Mouse (Mus musculus) ES-E14 (cell line): ENCODE data around the gene Vwc2l. TPM values are rescaled to one million over a fixed set of nuclear protein-coding genes. Genes with fewer than 3 reads are reported as not detected.

Experiments used
- DNase-seq: peaks from one replicate; pipeline ENCODE4 v3.0.0-alpha.2; 2013; ENCODE audit warnings: low read depth, low spot score
- H3K27ac ChIP-seq: 2 replicates; pipeline ENCODE4 v1.5.1; 2012; ENCODE audit warnings: low read depth, mild to moderate bottlenecking, low read length, moderate library complexity, mixed read lengths; ENCODE audit not compliant: poor library complexity, insufficient read depth, severe bottlenecking
- H3K36me3 ChIP-seq: 2 replicates; pipeline ENCODE4 v1.6.1; 2012; ENCODE audit warnings: mild to moderate bottlenecking, low read length, moderate library complexity, mixed read lengths; ENCODE audit not compliant: control insufficient read depth, poor library complexity, insufficient read depth, severe bottlenecking
- H3K4me1 ChIP-seq, 2 experiments: fragments of 150-350 bp in 1 of 2; sonication (generic) in 1 of 2; 2 replicates each; pipeline ENCODE4 v1.6.1; 2012; ENCODE audit warnings: low read length in 2 of 2, mild to moderate bottlenecking in 1 of 2, mixed read lengths in 1 of 2; ENCODE audit not compliant: control insufficient read depth in 2 of 2, insufficient read depth in 2 of 2, poor library complexity in 1 of 2
- H3K4me3 ChIP-seq, 2 experiments: fragments of 150-350 bp in 1 of 2; sonication (generic) in 1 of 2; 2 replicates each; pipeline ENCODE4 v1.5.1; 2012; ENCODE audit warnings: low read length in 2 of 2, low read depth in 1 of 2, mild to moderate bottlenecking in 1 of 2, mixed read lengths in 1 of 2; ENCODE audit not compliant: insufficient read depth in 1 of 2, poor library complexity in 1 of 2, severe bottlenecking in 1 of 2
- H3K9ac ChIP-seq: 2 replicates; pipeline ENCODE4 v1.6.1; 2012; ENCODE audit warnings: low read depth, mild to moderate bottlenecking, low read length, mixed read lengths; ENCODE audit not compliant: poor library complexity, insufficient read depth, severe bottlenecking
- H3K9me3 ChIP-seq: fragments of 150-350 bp; sonication (generic); 2 replicates; pipeline ENCODE4 v1.6.1; 2012; ENCODE audit warnings: low read depth, mild to moderate bottlenecking, low read length; ENCODE audit not compliant: control insufficient read depth, insufficient read depth
- CHD2 ChIP-seq: IDR thresholded peaks from 2 replicates; pipeline ENCODE4 v1.6.1; 2014; ENCODE audit warnings: mild to moderate bottlenecking, low read depth, low read length, inconsistent platforms
- HCFC1 ChIP-seq: IDR thresholded peaks from 2 replicates; pipeline ENCODE4 v1.6.1; 2012; ENCODE audit warnings: low read length, inconsistent platforms, borderline replicate concordance; ENCODE audit not compliant: insufficient read depth
- MAFK ChIP-seq: IDR thresholded peaks from 2 replicates; pipeline ENCODE4 v1.6.1; 2014; ENCODE audit warnings: mild to moderate bottlenecking, low read depth, low read length, inconsistent platforms; ENCODE audit not compliant: insufficient read depth
- ZC3H11A ChIP-seq: IDR thresholded peaks from 2 replicates; pipeline ENCODE4 v1.6.1; 2012; ENCODE audit warnings: low read depth, mild to moderate bottlenecking, inconsistent platforms, low read length, borderline replicate concordance
- ZNF384 ChIP-seq: IDR thresholded peaks from 2 replicates; pipeline ENCODE4 v1.6.1; 2012; ENCODE audit warnings: low read depth, low read length, inconsistent platforms
- in situ Hi-C, 2 experiments: fragments of 600-800 bp; cut with MboI; formaldehyde crosslinking; loops; one replicate each; pipeline ENCODE4 v1.15.1; 2025; ENCODE audit warnings: low sequenced_read_pairs in 2 of 2, inconsistent platforms in 1 of 2; ENCODE audit not compliant: unreplicated experiment in 2 of 2
- total RNA-seq: library from RNA; depleted of rRNA; stranded (reverse); fragments of 300-350 nt; gene quantifications from 2 replicates; pipeline ENCODE4 v1.2.3, GENCODE M21; 2012

The Vwc2l gene
- total RNA-seq, 1 experiment: not detected

DNA sequence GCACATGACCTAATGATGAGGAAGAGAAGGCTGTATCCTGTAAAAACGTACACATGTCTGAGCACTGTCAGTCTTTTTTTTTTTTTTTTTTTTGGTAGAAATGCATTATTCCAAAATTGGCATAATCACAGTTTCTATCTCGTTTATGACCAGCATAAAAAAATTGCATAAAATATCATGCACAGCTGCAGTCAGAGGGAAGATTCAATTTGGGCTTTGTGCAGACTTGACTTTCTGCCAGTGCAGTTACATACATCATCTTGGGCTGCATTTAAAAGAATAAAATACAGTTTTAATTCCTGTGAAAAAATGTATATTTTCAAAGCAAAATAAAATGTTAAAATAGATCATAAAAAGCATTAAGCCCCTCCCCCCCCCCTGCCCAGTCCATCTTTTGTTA lies 97.6 kb downstream of the Vwc2l start:
- in situ Hi-C loops: no loop called here
- H3K9me3 ChIP-seq: no peaks in the 10 kb centered on the region
- H3K27ac ChIP-seq: no peak overlapping the region
- no peak for TF ChIP-seq CHD2
- no peak for TF ChIP-seq MAFK
- no peak for TF ChIP-seq ZC3H11A
- TF ChIP-seq HCFC1: no peak
- no peak for DNase-seq
- H3K9ac ChIP-seq: no peak overlapping the region
- H3K4me1 ChIP-seq: no peaks in the 10 kb centered on the region
- H3K36me3 ChIP-seq: no peaks in the 10 kb centered on the region
- H3K4me3 ChIP-seq: no peak overlapping the region

- no peak overlapping the region for H3K9ac ChIP-seq
- H3K27ac ChIP-seq: no peak overlapping the region
- no peak for DNase-seq
- no peak overlapping the region for H3K4me3 ChIP-seq
- in situ Hi-C loops: no loop called here
- TF ChIP-seq ZNF384 (no peak), MAFK (no peak), ZC3H11A (no peak), CHD2 (no peak), HCFC1 (no peak)
- H3K36me3 ChIP-seq: no peaks in the 10 kb centered on the region
- H3K4me1 ChIP-seq: no peaks in the 10 kb centered on the region
- no peaks in the 10 kb centered on the region for H3K9me3 ChIP-seq
Measured at GRCm38 (mm10) chr1:70833262-70833661, 107.7 kb downstream of the Vwc2l start.

- H3K36me3 ChIP-seq: no peaks in the 10 kb centered on the region
- no peak overlapping the region for H3K9ac ChIP-seq
- H3K9me3 ChIP-seq: no peaks in the 10 kb centered on the region
- H3K27ac ChIP-seq: no peak overlapping the region
- TF ChIP-seq ZNF384 (no peak), ZC3H11A (no peak), MAFK (no peak), HCFC1 (no peak), CHD2 (no peak)
- DNase-seq: no peak
- no peak overlapping the region for H3K4me3 ChIP-seq
- H3K4me1 ChIP-seq: no peaks in the 10 kb centered on the region
- in situ Hi-C loops: no loop called here
Measured at GRCm38 (mm10) chr1:70842222-70842621, 116.7 kb downstream of the Vwc2l start.

DNA sequence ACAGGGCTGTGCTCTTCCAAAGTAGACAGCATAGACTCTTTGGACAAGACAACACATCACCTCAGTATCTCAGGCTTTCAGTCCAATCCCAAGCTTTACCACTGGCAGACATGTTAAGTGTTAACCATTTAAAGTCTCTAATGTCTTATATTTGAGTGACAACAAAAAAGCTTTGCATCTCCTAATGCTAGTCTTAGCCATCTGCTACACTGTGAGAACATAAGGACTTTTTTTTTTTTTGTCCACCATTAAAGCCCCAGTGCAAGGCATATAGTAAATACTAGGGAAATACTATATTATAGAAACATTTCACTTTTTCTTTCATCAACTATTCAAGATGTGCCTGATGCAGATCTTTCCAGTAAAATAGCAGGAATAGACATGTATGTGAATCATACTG lies 119.8 kb downstream of the Vwc2l start:
- no peak for DNase-seq
- Histone ChIP-seq H3K36me3 (no peaks in the 10 kb centered on the region), H3K9ac (no peak overlapping the region), H3K4me1 (no peaks in the 10 kb centered on the region), H3K4me3 (no peak overlapping the region), H3K27ac (no peak overlapping the region), H3K9me3 (no peaks in the 10 kb centered on the region)
- TF ChIP-seq ZC3H11A (no peak), HCFC1 (no peak), MAFK (no peak), ZNF384 (no peak), CHD2 (no peak)
- in situ Hi-C loops: no loop called here

DNA sequence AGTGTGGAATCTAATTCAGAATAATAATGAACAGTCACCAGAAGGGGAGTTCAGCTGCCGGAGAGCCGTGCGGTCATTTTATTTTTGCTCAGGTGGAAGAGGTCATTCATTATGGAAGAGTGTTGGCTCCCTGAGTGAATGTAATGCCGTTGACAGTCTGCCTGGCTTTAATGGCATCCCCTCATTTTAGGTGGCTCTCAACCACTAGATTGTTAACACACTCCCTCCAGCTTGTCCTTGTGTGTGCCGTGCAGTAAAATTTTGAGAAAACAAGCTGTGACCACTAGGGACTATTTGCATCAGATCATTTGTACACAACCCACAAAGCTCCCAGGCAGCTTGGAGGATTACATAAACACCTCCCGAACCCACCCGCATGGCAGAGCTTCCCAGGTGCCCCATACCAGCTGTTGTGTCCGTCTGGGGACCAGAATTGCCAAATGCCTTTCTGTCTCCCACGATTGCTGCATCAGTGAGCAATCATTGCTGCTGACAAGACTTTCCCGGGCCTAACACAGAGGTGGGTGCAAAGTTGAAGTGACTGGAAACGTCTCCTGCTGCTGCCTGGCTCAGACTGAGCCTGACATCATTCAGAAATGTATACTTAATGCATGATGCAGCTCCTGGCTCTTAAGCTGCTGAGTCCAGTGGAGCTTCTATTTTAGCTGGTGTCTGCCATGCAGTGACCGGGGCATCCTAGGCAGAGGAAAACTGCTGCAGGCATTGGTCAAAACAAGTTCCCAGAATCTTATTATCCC lies 126.3 kb downstream of the Vwc2l start:
- in situ Hi-C loops: no loop called here
- no peak overlapping the region for H3K4me3 ChIP-seq
- no peak for TF ChIP-seq ZNF384
- TF ChIP-seq CHD2: no peak
- TF ChIP-seq ZC3H11A: no peak
- TF ChIP-seq HCFC1: no peak
- TF ChIP-seq MAFK: no peak
- no peak for DNase-seq
- no peaks in the 10 kb centered on the region for H3K9me3 ChIP-seq
- no peaks in the 10 kb centered on the region for H3K36me3 ChIP-seq
- H3K27ac ChIP-seq: no peak overlapping the region
- no peak overlapping the region for H3K9ac ChIP-seq
- H3K4me1 ChIP-seq: no peaks in the 10 kb centered on the region
